Mouse (Mus musculus) left cerebral cortex, postnatal 25 days (tissue): ENCODE measurements around the gene Atp13a5. TPM values are rescaled to one million over a fixed set of nuclear protein-coding genes. Genes with fewer than 3 reads are reported as not detected.

Source experiments
- DNase-seq, 2 experiments: peaks; one replicate each; pipeline ENCODE4 v3.0.0; 2022; ENCODE audit warnings: low spot score in 2 of 2, mixed read lengths in 1 of 2
- intact Hi-C: fragments of 180-260 bp; cut with DNase I; formaldehyde crosslinking; loops from one replicate; pipeline ENCODE4 v1.15.1; 2025
- total RNA-seq, 2 experiments: library from RNA; stranded (reverse); gene quantifications; 2 replicates each; pipeline ENCODE4 v1.2.3; 2021

Atp13a5 gene
- total RNA-seq = 10 to 100 TPM; 11.6 to 11.7 TPM

- intact Hi-C loops = loop anchor here (10.0 kb wide), 1 partner anchor 234 kb away; no protein-coding TSS in a partner anchor
- DNase-seq = no peak
Measured at GRCm38 (mm10) chr16:29378458-29378857, at the start of gene Atp13a5. Gene Atp13a5, minus strand, starts transcription at chr16:29378732.

- peak; percentile 11 to 74 for DNase-seq
- intact Hi-C loops = no loop called here
Measured at GRCm38 (mm10) chr16:29414822-29415221, 36.3 kb upstream of the Atp13a5 start.

- DNase-seq = peak in 1 of 2 experiments; percentile 64
- intact Hi-C loops = no loop called here
Measured at GRCm38 (mm10) chr16:29407319-29407718, 28.8 kb upstream of the Atp13a5 start.

GRCm38 (mm10) chr16:29399079-29399478, 20.5 kb upstream of the Atp13a5 start:
- DNase-seq = no peak
- intact Hi-C loops = no loop called here

- intact Hi-C loops = no loop called here
- no peak for DNase-seq
Measured at GRCm38 (mm10) chr16:29384781-29385180, 6.2 kb upstream of the Atp13a5 start.

- intact Hi-C loops = loop anchor here (10.0 kb wide), 1 partner anchor 230 kb away; no protein-coding TSS in a partner anchor
- peak; percentile 9 to 81 for DNase-seq
Measured at GRCm38 (mm10) chr16:29374636-29375035, 3.9 kb downstream of the Atp13a5 start.

- peak; percentile 41 to 64 for DNase-seq
- intact Hi-C loops = no loop called here
Measured at GRCm38 (mm10) chr16:29331351-29332044, 47.0 kb downstream of the Atp13a5 start.

GRCm38 (mm10) chr16:29330948-29331347, 47.6 kb downstream of the Atp13a5 start:
- DNase-seq = peak in 1 of 2 experiments; percentile 6
- intact Hi-C loops = no loop called here

- peak in 1 of 2 experiments; percentile 65 for DNase-seq
- intact Hi-C loops = no loop called here
Measured at GRCm38 (mm10) chr16:29329213-29329612, 49.3 kb downstream of the Atp13a5 start.

- intact Hi-C loops = no loop called here
- DNase-seq = no peak
Measured at GRCm38 (mm10) chr16:29327910-29328309, 50.6 kb downstream of the Atp13a5 start.

- intact Hi-C loops = no loop called here
- no peak for DNase-seq
Measured at GRCm38 (mm10) chr16:29325233-29325919, 53.2 kb downstream of the Atp13a5 start.

GRCm38 (mm10) chr16:29320717-29321116, 57.8 kb downstream of the Atp13a5 start:
- intact Hi-C loops = no loop called here
- DNase-seq = no peak

GRCm38 (mm10) chr16:29315391-29315790, 63.1 kb downstream of the Atp13a5 start:
- no peak for DNase-seq
- intact Hi-C loops = no loop called here

- no peak for DNase-seq
- intact Hi-C loops = no loop called here
Measured at GRCm38 (mm10) chr16:29314991-29315390, 63.5 kb downstream of the Atp13a5 start.

GRCm38 (mm10) chr16:29297555-29298021, 80.9 kb downstream of the Atp13a5 start:
- intact Hi-C loops = no loop called here
- DNase-seq = no peak

GRCm38 (mm10) chr16:29280691-29281090, 97.8 kb downstream of the Atp13a5 start:
- no peak for DNase-seq
- intact Hi-C loops = no loop called here

- intact Hi-C loops = no loop called here
- no peak for DNase-seq
Measured at GRCm38 (mm10) chr16:29254325-29254724, 124.2 kb downstream of the Atp13a5 start.

GRCm38 (mm10) chr16:29235951-29236350, 142.6 kb downstream of the Atp13a5 start:
- DNase-seq = no peak
- intact Hi-C loops = no loop called here

- intact Hi-C loops = loop anchor here (1.0 to 5.0 kb wide), 3 partner anchors 54 to 288 kb away; partner anchors contain the start of gene Mb21d2
Measured at GRCm38 (mm10) chr16:29216395-29217295, 161.9 kb downstream of the Atp13a5 start.

More at GRCm38 (mm10) chr16:29216395-29217295, 161.9 kb downstream of the Atp13a5 start:
- peak; percentile 75 to 87 for DNase-seq
